Mouse (Mus musculus) CH12.LX (cell line): Measurements from ENCODE around the gene Mad1l1.

ENCODE experiments used
- CTCF ChIP-seq, 2 experiments: IDR thresholded peaks in 1 of 2; conservative IDR thresholded peaks in 1 of 2; 2 replicates each; pipeline ENCODE4 v1.5.1; 2011 to 2012; ENCODE audit warnings: low read depth in 2 of 2, low read length in 2 of 2, improper control_type of control experiment in 1 of 2, inconsistent platforms in 1 of 2, mild to moderate bottlenecking in 1 of 2, moderate library complexity in 1 of 2
- JUND ChIP-seq: conservative IDR thresholded peaks from 2 replicates; pipeline ENCODE4 v1.6.1; 2011; ENCODE audit warnings: low read depth, low read length, improper control_type of control experiment
- KAT2A ChIP-seq: IDR thresholded peaks from 2 replicates; pipeline ENCODE4 v1.6.1; 2012; ENCODE audit warnings: low read length, improper control_type of control experiment, inconsistent platforms; ENCODE audit not compliant: insufficient replicate concordance
- MAX ChIP-seq: IDR thresholded peaks from 2 replicates; pipeline ENCODE4 v1.6.1; 2011; ENCODE audit warnings: low read length, improper control_type of control experiment
- NELFE ChIP-seq: IDR thresholded peaks from 2 replicates; pipeline ENCODE4 v1.6.1; 2011; ENCODE audit warnings: low read depth, low read length, improper control_type of control experiment
- NRF1 ChIP-seq: IDR thresholded peaks from 2 replicates; pipeline ENCODE4 v1.6.1; 2014; ENCODE audit warnings: low read depth, mild to moderate bottlenecking, inconsistent platforms, low read length, improper control_type of control experiment, moderate library complexity
- POLR2A ChIP-seq: IDR thresholded peaks from 2 replicates; pipeline ENCODE4 v1.6.1; 2011; ENCODE audit warnings: low read depth, mild to moderate bottlenecking, improper control_type of control experiment, low read length
- USF1 ChIP-seq: IDR thresholded peaks from 2 replicates; pipeline ENCODE4 v1.6.1; 2014; ENCODE audit warnings: low read depth, mild to moderate bottlenecking, inconsistent platforms, low read length, improper control_type of control experiment

DNA sequence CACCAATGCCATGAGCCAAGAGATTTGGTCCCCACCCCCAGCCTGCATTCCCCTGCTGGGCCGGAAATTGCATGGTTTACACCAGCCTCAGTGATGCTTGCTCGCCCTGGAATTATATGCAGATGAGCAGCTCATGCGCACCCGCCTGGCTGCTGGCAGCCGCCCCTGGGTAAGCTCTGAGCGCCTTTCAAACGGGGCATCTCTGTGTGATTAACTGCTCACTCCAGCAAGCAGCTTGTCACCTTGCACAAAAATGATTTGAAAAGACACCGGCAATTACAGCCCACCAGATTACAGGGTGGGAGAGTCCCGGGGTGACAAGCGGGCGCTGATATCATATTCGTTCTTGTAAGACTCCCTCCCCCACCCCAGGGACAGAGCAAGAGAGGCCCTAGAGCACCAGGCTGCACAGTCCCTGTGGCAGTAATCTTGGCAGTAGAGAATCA lies 247.7 kb downstream of the Mad1l1 start:
- TF ChIP-seq CTCF (conservative IDR thresholded peaks at IDR 0.05 in 1 of 2, IDR thresholded peaks at IDR 0.05 in 1 of 2; ENCODE audit: low read depth in 2 of 2, low read length in 2 of 2): no peak
- no peak for TF ChIP-seq JUND
- no peak for TF ChIP-seq KAT2A
- TF ChIP-seq MAX: no peak
- no peak for TF ChIP-seq POLR2A
- TF ChIP-seq NELFE: no peak
- TF ChIP-seq USF1: no peak
- no peak for TF ChIP-seq NRF1
